In genomic region chr12:100338055-100338454, GRCm38 (mm10) we compare ENCODE assay signal across 8 mouse cellular contexts.
DNase-seq lines count a peak whose midpoint lies in the region; ATAC-seq and TF ChIP-seq lines count a peak whose summit lies in the region.

No protein-coding gene starts in this region.

- no peaks in the 10 kb centered on the region for H3K4me1 ChIP-seq in intestine, embryonic 16.5 days (ENCODE audit: control insufficient read depth, insufficient read depth, low read length)

- H3K27ac ChIP-seq in layer of hippocampus, adult 2 months: peak overlapping the region; percentile 81
- H3K27ac ChIP-seq in intestine, embryonic 16.5 days (ENCODE audit: low read length): no peak overlapping the region

- H3K4me2 ChIP-seq in intestine, embryonic 16.5 days (ENCODE audit: low read depth, low read length): no peak overlapping the region

- H3K36me3 ChIP-seq in intestine, embryonic 16.5 days (ENCODE audit: control insufficient read depth, insufficient read depth, low read length): no peaks in the 10 kb centered on the region

- no peaks in the 10 kb centered on the region for H3K27me3 ChIP-seq in intestine, embryonic 16.5 days (replicated peaks; ENCODE audit: control insufficient read depth, insufficient read depth, low read length)

- no peak overlapping the region for H3K9ac ChIP-seq in intestine, embryonic 16.5 days (ENCODE audit: low read depth, low read length)

- H3K4me3 ChIP-seq in layer of hippocampus, adult 2 months: no peak overlapping the region
- no peak overlapping the region for H3K4me3 ChIP-seq in intestine, embryonic 16.5 days (ENCODE audit: low read length)

- peak in 1 of 2 experiments; percentile 45 for DNase-seq in layer of hippocampus, adult 2 months (ENCODE audit: low spot score in 2 of 2)
- DNase-seq in layer of hippocampus, adult 9-10 months (ENCODE audit: low spot score): no peak
- peak; percentile 79 to 81 for DNase-seq in cerebellum, postnatal 10 days
- DNase-seq in retina, postnatal 7 days (ENCODE audit: low read depth, low spot score): peak; percentile 36
- no peak for DNase-seq in thymus, postnatal 4 days
- no peak for DNase-seq in urinary bladder, adult 18-20 months (ENCODE audit: low spot score in 2 of 2)
- DNase-seq in kidney, adult 11 months: no peak

- peak; percentile 65 for TF ChIP-seq CTCF in layer of hippocampus, adult 2 months (conservative IDR thresholded peaks at IDR 0.05)

- peak; percentile 72; the same call in 1 of the 2 replicates for ATAC-seq in intestine, embryonic 16.5 days

- 55% methylated on average over 3 of the region's 3 CpGs for WGBS in intestine, embryonic 16.5 days

- H3K9me3 ChIP-seq in intestine, embryonic 16.5 days (ENCODE audit: control insufficient read depth, low read length): no peaks in the 10 kb centered on the region

Comparison
In these comparisons a context has a peak if more than half of its experiments do, and no peak if none do; other contexts are left out.
1. DNase-seq: peak in cerebellum, postnatal 10 days (2 of 2) and retina, postnatal 7 days (single experiment); none in layer of hippocampus, adult 9-10 months (single experiment), thymus, postnatal 4 days (single experiment), urinary bladder, adult 18-20 months (0 of 2) and kidney, adult 11 months (single experiment).